Mouse (Mus musculus): ENCODE measurements around the gene Abcc8.

Gene Abcc8

DNA sequence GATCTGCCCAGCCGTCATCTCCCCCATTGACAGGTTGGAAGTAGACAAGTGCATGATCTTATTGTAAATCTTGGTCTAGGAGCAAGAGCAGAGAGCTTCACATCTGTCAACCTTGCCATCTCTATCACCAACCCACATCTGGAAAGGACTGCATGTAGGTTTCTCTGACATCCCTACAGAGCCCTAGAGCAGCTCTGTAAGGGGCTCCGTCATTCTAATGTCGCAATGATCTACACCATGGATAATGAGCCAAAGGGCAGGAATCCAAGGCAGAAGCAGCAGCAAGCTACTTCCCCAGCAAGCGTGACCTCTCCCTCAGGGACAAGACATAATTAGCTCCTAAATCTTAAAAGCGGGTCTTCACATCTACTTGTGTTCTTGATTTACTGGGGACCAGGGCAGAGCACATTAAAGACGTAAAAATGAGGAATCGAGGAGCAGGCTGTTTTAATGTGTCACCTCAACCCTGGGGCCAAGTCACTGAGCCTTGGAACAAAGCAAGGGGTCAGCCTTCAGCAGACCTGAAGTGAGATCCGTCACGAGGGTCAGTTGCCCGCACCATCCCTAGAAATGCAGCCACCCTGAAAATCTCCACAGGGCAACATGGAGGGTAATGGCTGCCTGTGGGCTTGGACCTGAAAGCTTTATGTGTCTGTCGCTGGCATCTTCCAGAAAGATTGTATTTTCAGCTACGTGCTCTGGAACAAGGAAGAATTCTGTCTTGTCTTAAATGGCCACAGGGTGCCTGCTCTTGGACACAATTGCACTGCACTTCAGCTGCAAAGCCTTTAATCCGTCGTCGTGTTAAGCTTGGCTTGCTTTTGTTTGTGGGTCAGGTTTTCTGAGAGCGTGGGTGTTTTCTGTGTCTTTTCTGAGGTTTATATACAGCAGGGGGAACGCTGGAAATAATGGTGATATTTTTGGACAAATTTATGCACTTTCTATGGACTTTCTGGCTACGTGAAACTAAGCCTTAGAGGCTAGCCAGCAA, 25.0 kb downstream of the Abcc8 start:
- DNase-seq (ENCODE audit: low spot score in 2 of 2): no peak

DNA sequence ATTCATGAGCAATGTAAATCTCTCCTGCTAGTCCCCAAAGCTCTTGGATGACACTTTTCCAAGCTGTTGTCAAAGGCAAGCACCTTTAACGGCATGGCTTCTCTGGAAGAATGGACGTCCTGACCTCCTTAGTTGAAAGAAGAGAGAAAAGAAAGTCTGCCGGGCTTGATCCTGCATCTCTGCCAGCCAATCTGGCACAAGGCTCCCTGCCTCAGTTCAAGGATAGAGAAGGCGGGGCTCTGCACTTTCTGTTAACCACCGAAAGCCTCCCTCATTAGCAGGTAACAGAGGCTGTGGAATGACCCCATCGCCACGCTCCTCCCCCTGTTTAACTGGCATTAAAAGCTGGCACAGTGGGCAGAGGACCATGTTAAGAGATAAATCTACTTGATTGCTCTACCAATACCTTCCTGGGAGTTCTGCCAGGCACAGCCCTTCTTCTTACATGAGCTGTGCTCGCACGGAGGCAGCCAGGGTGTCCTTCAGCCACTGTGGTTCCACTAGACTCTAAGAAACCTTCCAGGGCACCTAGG, 26.9 kb downstream of the Abcc8 start:
- no peak for DNase-seq (ENCODE audit: low spot score in 2 of 2)

DNA sequence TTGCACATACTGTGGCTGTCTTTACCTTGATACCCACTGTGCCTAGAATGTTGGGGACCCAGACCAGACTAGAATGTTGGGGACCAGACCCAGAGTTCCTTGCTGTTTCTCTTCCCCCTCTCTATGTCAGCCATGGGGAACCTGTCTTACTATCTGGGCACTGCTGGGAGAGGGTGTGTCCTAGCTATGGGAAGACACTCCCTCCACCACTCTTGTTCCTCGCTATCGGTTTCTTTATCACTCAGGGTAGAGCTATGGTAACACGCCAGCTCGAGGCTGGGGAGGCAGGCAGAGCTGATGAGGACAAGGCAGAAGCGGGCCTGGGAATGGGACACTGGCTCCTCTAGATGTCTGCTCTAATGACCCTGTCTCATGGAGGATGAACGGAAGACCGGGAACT, 32.4 kb downstream of the Abcc8 start:
- no peak for DNase-seq (ENCODE audit: low spot score in 2 of 2)

GRCm38 (mm10) chr7:46146675-46147308, 33.0 kb downstream of the Abcc8 start:
- DNase-seq (ENCODE audit: low spot score in 2 of 2): no peak

DNA sequence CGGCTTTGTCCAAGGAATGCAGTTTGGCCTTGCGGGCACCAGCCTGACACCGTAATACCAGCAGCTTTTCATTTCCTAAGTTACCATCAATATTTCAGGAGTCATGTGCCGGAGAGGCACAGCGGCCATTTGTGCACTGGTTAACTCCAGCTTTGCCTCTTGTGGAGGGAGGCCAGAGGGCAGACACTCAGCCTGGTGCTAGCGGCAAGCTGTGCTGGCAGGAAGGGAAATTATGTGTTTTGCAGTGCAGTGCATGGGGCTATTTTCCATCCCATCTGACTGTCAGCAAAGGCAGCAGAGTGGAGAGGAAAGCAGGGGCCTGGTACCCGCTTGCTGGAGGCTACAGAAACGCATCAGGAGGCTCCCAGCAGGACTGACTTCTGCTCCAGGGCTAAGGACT, 35.8 kb downstream of the Abcc8 start:
- no peak for DNase-seq (ENCODE audit: low spot score in 2 of 2)

DNA sequence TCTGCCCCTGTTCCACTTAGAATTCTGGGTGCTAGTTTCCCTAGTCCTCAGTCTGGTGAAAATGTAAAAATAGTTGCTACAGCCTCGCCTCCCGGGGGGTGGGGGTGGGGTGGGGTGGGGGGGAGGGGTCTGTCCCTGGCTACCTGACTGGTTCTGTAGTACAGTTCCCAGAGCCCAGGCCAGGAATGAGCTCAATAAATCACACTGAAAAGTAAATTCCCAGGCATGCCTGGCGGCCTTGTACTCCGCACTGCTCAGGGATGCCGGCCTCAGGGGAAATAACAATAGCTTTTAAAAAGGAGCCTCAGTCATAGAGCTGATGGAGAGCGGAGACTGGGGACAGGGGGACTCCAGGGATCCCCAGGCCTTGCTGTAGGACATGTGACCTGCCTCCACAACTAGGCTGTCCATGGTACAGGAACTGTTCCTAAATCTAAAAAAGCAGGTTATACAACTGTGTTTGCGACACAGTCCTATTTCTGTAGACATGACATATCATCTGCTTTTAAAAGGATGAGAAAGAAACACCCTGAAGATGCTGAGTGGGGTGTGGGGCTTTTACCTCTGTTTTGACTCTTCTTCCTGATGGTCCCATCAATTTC, 41.4 kb downstream of the Abcc8 start:
- no peak for DNase-seq (ENCODE audit: low spot score in 2 of 2)

- DNase-seq (ENCODE audit: low spot score in 2 of 2): no peak
Observed at GRCm38 (mm10) chr7:46133858-46134257, 46.0 kb downstream of the Abcc8 start.

- DNase-seq (ENCODE audit: low spot score in 2 of 2): no peak
Observed at GRCm38 (mm10) chr7:46132229-46132628, 47.6 kb downstream of the Abcc8 start.

GRCm38 (mm10) chr7:46131806-46132205, 48.0 kb downstream of the Abcc8 start:
- no peak for DNase-seq (ENCODE audit: low spot score in 2 of 2)

GRCm38 (mm10) chr7:46131266-46131665, 48.6 kb downstream of the Abcc8 start:
- no peak for DNase-seq (ENCODE audit: low spot score in 2 of 2)

- DNase-seq (ENCODE audit: low spot score in 2 of 2): no peak
Observed at GRCm38 (mm10) chr7:46130723-46131122, 49.1 kb downstream of the Abcc8 start.

- DNase-seq (ENCODE audit: low spot score in 2 of 2): no peak
Observed at GRCm38 (mm10) chr7:46129463-46130179, 50.2 kb downstream of the Abcc8 start.

- DNase-seq (ENCODE audit: low spot score in 2 of 2): no peak
Observed at GRCm38 (mm10) chr7:46128196-46128595, 51.6 kb downstream of the Abcc8 start.

DNA sequence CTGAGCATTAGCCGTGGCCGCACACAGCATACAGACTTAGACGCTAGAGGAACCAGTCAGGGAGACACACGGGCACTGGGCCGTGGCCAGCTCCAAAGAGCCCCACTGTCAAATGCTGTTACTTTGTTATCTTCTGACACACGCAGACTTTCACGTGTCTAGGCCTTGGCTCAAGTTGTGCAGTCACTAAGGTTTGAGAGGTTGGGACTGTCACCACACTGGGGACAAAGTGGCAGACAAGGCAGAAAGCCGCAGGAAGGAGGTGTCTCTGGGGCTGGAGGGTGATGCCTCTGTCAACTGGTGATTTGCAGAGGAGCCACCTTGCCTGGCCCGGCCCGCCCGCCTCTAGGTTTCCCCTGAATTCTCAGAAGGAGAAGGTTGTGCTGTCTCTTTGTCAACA, 54.5 kb downstream of the Abcc8 start:
- DNase-seq (ENCODE audit: low spot score in 2 of 2): no peak

- no peak for DNase-seq (ENCODE audit: low spot score in 2 of 2)
Observed at GRCm38 (mm10) chr7:46124460-46124859, 55.4 kb downstream of the Abcc8 start.

DNA sequence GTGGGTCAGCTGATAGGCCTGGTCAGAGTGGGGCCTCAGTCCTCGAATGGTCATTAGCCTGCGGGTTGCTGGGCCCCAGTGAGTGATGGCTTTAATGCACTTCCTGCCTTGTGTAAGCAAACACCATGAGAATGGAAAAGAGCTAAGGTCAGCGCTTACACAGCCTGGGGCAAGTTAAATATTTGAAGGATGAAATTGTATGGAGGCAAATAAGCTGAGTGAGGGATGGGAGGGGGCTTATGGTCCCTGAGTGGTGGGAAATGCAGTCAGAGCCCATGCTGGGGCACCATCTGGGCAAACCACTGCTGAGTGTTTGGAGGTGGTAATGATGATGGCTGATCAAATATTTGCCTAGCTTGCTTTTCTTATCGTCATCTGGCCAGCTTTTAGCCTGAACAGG, 56.9 kb downstream of the Abcc8 start:
- no peak for DNase-seq (ENCODE audit: low spot score in 2 of 2)

DNA sequence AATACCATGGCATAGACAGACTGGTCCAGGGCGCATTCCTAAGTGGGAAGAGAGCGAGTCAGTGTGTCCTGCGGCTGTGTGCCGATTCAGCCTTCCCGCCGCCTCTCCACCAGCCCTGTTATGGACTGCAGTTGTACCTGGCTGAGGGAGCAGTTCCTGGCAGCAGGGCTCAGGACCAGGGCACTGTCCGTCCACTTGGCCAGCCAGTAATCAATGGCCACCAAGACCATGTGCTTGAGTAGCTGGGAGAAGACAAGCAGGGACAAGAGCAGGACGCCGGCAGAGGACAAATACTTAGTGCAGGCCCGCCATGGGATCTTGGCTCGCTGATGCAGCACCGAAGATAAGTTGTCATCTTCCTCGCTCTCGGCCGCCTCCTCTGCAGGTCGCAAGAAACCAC, 62.8 kb downstream of the Abcc8 start:
- DNase-seq (ENCODE audit: low spot score in 2 of 2): no peak

DNA sequence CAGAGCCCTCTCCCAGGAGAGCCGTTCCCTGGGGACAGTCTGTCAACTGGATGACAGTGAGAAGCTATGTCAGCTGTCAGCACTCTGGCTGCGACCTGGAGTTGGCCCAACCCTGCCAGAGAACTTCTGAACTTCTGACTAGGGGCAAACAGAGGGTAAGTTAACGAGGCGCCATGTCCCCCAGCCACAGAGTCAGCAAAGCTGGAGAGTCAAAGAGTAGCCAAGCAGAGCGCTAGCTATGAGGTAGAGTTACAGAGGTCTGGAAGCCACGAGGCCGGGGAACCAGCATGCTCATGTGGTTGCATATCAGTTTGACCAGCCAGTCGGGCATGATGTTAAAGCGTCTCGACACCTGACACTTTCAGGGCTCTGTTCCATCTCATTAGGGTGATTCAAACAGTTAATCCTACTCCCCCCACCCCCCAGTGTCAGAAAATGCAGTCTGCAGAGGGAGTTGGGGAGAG, 63.7 kb downstream of the Abcc8 start:
- DNase-seq (ENCODE audit: low spot score in 2 of 2): no peak

- DNase-seq (ENCODE audit: low spot score in 2 of 2): no peak
Observed at GRCm38 (mm10) chr7:46113435-46113834, 66.4 kb downstream of the Abcc8 start.

- no peak for DNase-seq (ENCODE audit: low spot score in 2 of 2)
Observed at GRCm38 (mm10) chr7:46111938-46112337, 67.9 kb downstream of the Abcc8 start.

GRCm38 (mm10) chr7:46111212-46111817, 68.5 kb downstream of the Abcc8 start:
- DNase-seq (ENCODE audit: low spot score in 2 of 2): no peak

All from thymus, postnatal 10 days (tissue).